Mouse (Mus musculus): ENCODE measurements around the gene Adamts4. TPM values are rescaled to one million over a fixed set of nuclear protein-coding genes. Genes with fewer than 3 reads are reported as not detected.

Adamts4 gene
- polyA plus RNA-seq, 1 experiment = not detected

GRCm38 (mm10) chr1:171263666-171264461 lies 13.6 kb downstream of the Adamts4 start:
- Histone ChIP-seq H3K27ac (ENCODE audit: control insufficient read depth, insufficient read depth, low read depth, low read length, poor library complexity) (no peak overlapping the region), H3K4me3 (replicated peaks; ENCODE audit: control insufficient read depth, low read depth, low read length) (no peak overlapping the region), H3K4me1 (ENCODE audit: control insufficient read depth, insufficient read depth, low read length) (no peaks in the 10 kb centered on the region; the same call in 1 of the 2 replicates)
- 54% methylated on average over 3 of the region's 3 CpGs for WGBS
- TF ChIP-seq POLR2A (IDR thresholded peaks at IDR 0.05; ENCODE audit: borderline replicate concordance, control insufficient read depth, low read depth, low read length) (no peak), CTCF (IDR thresholded peaks at IDR 0.05; ENCODE audit: control insufficient read depth, insufficient read depth, low read length) (peak; percentile 32; the same call in 1 of the 2 replicates)

GRCm38 (mm10) chr1:171265971-171266744 lies 15.9 kb downstream of the Adamts4 start:
- no peak overlapping the region for H3K4me3 ChIP-seq (replicated peaks; ENCODE audit: control insufficient read depth, low read depth, low read length)
- TF ChIP-seq POLR2A (IDR thresholded peaks at IDR 0.05; ENCODE audit: borderline replicate concordance, control insufficient read depth, low read depth, low read length) = no peak
- TF ChIP-seq CTCF (IDR thresholded peaks at IDR 0.05; ENCODE audit: control insufficient read depth, insufficient read depth, low read length) = no peak
- H3K4me1 ChIP-seq (ENCODE audit: control insufficient read depth, insufficient read depth, low read length) = no peaks in the 10 kb centered on the region
- 42% methylated on average over 4 of the region's 4 CpGs for WGBS
- no peak overlapping the region for H3K27ac ChIP-seq (ENCODE audit: control insufficient read depth, insufficient read depth, low read depth, low read length, poor library complexity)

GRCm38 (mm10) chr1:171268341-171268740 lies 18.1 kb downstream of the Adamts4 start:
- TF ChIP-seq CTCF (IDR thresholded peaks at IDR 0.05; ENCODE audit: control insufficient read depth, insufficient read depth, low read length) (no peak), POLR2A (IDR thresholded peaks at IDR 0.05; ENCODE audit: borderline replicate concordance, control insufficient read depth, low read depth, low read length) (no peak)
- Histone ChIP-seq H3K4me1 (ENCODE audit: control insufficient read depth, insufficient read depth, low read length) (peaks cover 2% of the 10 kb centered on the region; the same call in 1 of the 2 replicates), H3K4me3 (replicated peaks; ENCODE audit: control insufficient read depth, low read depth, low read length) (no peak overlapping the region), H3K27ac (ENCODE audit: control insufficient read depth, insufficient read depth, low read depth, low read length, poor library complexity) (no peak overlapping the region)
- 44% methylated on average over 1 of the region's 1 CpGs for WGBS

GRCm38 (mm10) chr1:171269848-171270572 lies 19.8 kb downstream of the Adamts4 start, which contains the start of gene B4galt3:
Gene B4galt3, plus strand, starts transcription at chr1:171270328.
- H3K4me3 ChIP-seq (replicated peaks; ENCODE audit: control insufficient read depth, low read depth, low read length) = peak within 1 kb of the TSS; percentile 95
- peaks cover 2% of the 10 kb centered on the region; the same call in 1 of the 2 replicates for H3K4me1 ChIP-seq (ENCODE audit: control insufficient read depth, insufficient read depth, low read length)
- peak within 1 kb of the TSS; percentile 78 for H3K27ac ChIP-seq (ENCODE audit: control insufficient read depth, insufficient read depth, low read depth, low read length, poor library complexity)
- TF ChIP-seq POLR2A (IDR thresholded peaks at IDR 0.05; ENCODE audit: borderline replicate concordance, control insufficient read depth, low read depth, low read length) (peak; percentile 99), CTCF (IDR thresholded peaks at IDR 0.05; ENCODE audit: control insufficient read depth, insufficient read depth, low read length) (no peak)
- WGBS = 5% methylated on average over 36 of the region's 36 CpGs

GRCm38 (mm10) chr1:171270573-171270900 lies 20.3 kb downstream of the Adamts4 start:
- Histone ChIP-seq H3K27ac (ENCODE audit: control insufficient read depth, insufficient read depth, low read depth, low read length, poor library complexity) (peak overlapping the region; percentile 78), H3K4me1 (ENCODE audit: control insufficient read depth, insufficient read depth, low read length) (peaks cover 2% of the 10 kb centered on the region; the same call in 1 of the 2 replicates), H3K4me3 (replicated peaks; ENCODE audit: control insufficient read depth, low read depth, low read length) (peak overlapping the region; percentile 95)
- 2% methylated on average over 19 of the region's 19 CpGs for WGBS
- TF ChIP-seq POLR2A (IDR thresholded peaks at IDR 0.05; ENCODE audit: borderline replicate concordance, control insufficient read depth, low read depth, low read length) (no peak), CTCF (IDR thresholded peaks at IDR 0.05; ENCODE audit: control insufficient read depth, insufficient read depth, low read length) (no peak)

GRCm38 (mm10) chr1:171271196-171271595 lies 21.0 kb downstream of the Adamts4 start:
- peak overlapping the region; percentile 95 for H3K4me3 ChIP-seq (replicated peaks; ENCODE audit: control insufficient read depth, low read depth, low read length)
- WGBS = 56% methylated on average over 9 of the region's 9 CpGs
- TF ChIP-seq CTCF (IDR thresholded peaks at IDR 0.05; ENCODE audit: control insufficient read depth, insufficient read depth, low read length) (no peak), POLR2A (IDR thresholded peaks at IDR 0.05; ENCODE audit: borderline replicate concordance, control insufficient read depth, low read depth, low read length) (no peak)

GRCm38 (mm10) chr1:171271622-171272021 lies 21.4 kb downstream of the Adamts4 start:
- TF ChIP-seq CTCF (IDR thresholded peaks at IDR 0.05; ENCODE audit: control insufficient read depth, insufficient read depth, low read length) (no peak), POLR2A (IDR thresholded peaks at IDR 0.05; ENCODE audit: borderline replicate concordance, control insufficient read depth, low read depth, low read length) (no peak)
- peaks cover 2% of the 10 kb centered on the region; the same call in 1 of the 2 replicates for H3K4me1 ChIP-seq (ENCODE audit: control insufficient read depth, insufficient read depth, low read length)
- peak overlapping the region; percentile 85 for H3K27ac ChIP-seq (ENCODE audit: control insufficient read depth, insufficient read depth, low read depth, low read length, poor library complexity)
- peak overlapping the region; percentile 48 for H3K4me3 ChIP-seq (replicated peaks; ENCODE audit: control insufficient read depth, low read depth, low read length)
- WGBS = 41% methylated on average over 10 of the region's 10 CpGs

More at GRCm38 (mm10) chr1:171271196-171271595, 21.0 kb downstream of the Adamts4 start:
- Histone ChIP-seq H3K4me1 (ENCODE audit: control insufficient read depth, insufficient read depth, low read length) (peaks cover 2% of the 10 kb centered on the region; the same call in 1 of the 2 replicates), H3K27ac (ENCODE audit: control insufficient read depth, insufficient read depth, low read depth, low read length, poor library complexity) (peak overlapping the region; percentile 78; the same call in 1 of the 2 replicates)
